Comparison of ENCODE assay signal across 38 mouse cellular contexts in the genomic region with DNA sequence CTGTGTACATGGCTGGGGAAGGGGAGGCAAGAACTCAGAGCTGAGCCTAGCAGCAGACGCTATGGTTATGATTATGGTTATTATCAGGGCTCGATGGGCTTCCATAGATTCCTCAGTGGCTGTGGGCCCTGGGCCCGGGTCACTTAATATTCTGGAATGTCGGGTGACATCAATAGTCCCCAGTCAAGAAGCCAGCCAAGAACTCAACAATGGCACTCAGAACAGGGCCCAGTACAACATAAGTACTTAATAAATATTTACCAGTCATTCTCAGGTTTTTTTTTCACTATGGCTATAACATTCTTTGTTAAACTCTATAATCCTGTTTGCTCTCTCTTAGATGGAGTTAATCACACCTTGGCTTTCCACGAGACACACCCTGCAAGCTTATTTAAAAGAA. TPM values are rescaled to one million over a fixed set of nuclear protein-coding genes. Genes with fewer than 3 reads are reported as not detected.
DNase-seq lines count a peak whose midpoint lies in the region; ATAC-seq and TF ChIP-seq lines count a peak whose summit lies in the region.
"Had no signal": no experiment of that assay in that cellular context is flagged by ENCODE, and none has a peak within 500 bp of the region (broad histone marks: within the 10 kb centered on the region; RNA-seq: fewer than 3 reads in every experiment).

No protein-coding gene starts in this region.

- 0 out of 2 replicates have a peak, but pooled peaks cover under 1% of the 10 kb centered on the region for H3K27me3 ChIP-seq in embryonic facial prominence, embryonic 12.5 days
- H3K27me3 ChIP-seq in embryonic facial prominence, embryonic 10.5 days (replicated peaks; ENCODE audit: low read depth, poor library complexity, severe bottlenecking): peaks cover 16% of the 10 kb centered on the region
- H3K27me3 ChIP-seq in lung, postnatal 0 days (replicated peaks; ENCODE audit: insufficient read depth, low read length): no peaks in the 10 kb centered on the region
- H3K27me3 ChIP-seq in intestine, postnatal 0 days (replicated peaks; ENCODE audit: control insufficient read depth, insufficient read depth, low read length): no peaks in the 10 kb centered on the region

- 0 out of 2 replicates have a peak overlapping the region, but pooled peaks have one; percentile 85 for H3K27ac ChIP-seq in embryonic facial prominence, embryonic 12.5 days
- H3K27ac ChIP-seq in embryonic facial prominence, embryonic 10.5 days (replicated peaks): no peak overlapping the region
- H3K27ac ChIP-seq in lung, postnatal 0 days (ENCODE audit: low read length): peak overlapping the region; percentile 89
- H3K27ac ChIP-seq in intestine, postnatal 0 days (ENCODE audit: low read depth, low read length): no peak overlapping the region
- H3K27ac ChIP-seq: forebrain, embryonic 13.5 days; gastrocnemius, adult 2 months; heart, embryonic 10.5 days; heart, embryonic 15.5 days; limb, embryonic 10.5 days; limb, embryonic 15.5 days; liver, embryonic 14.5 days; midbrain, embryonic 15.5 days; neural tube, embryonic 15.5 days had no signal

- H3K4me2 ChIP-seq in embryonic facial prominence, embryonic 12.5 days (replicated peaks): no peak overlapping the region
- no peak overlapping the region for H3K4me2 ChIP-seq in lung, postnatal 0 days (replicated peaks; ENCODE audit: low read depth, low read length)
- H3K4me2 ChIP-seq in intestine, postnatal 0 days (replicated peaks; ENCODE audit: low read depth): no peak overlapping the region
- H3K4me2 ChIP-seq: forebrain, embryonic 13.5 days; heart, embryonic 15.5 days; limb, embryonic 15.5 days; midbrain, embryonic 15.5 days; neural tube, embryonic 15.5 days had no signal

- H3K4me1 ChIP-seq in embryonic facial prominence, embryonic 12.5 days: no peaks in the 10 kb centered on the region
- peaks cover 14% of the 10 kb centered on the region for H3K4me1 ChIP-seq in embryonic facial prominence, embryonic 10.5 days
- H3K4me1 ChIP-seq in lung, postnatal 0 days (ENCODE audit: insufficient read depth, low read depth, low read length): no peaks in the 10 kb centered on the region
- no peaks in the 10 kb centered on the region; the same call in 1 of the 2 replicates for H3K4me1 ChIP-seq in intestine, postnatal 0 days (replicated peaks; ENCODE audit: control insufficient read depth, insufficient read depth, low read length)
- H3K4me1 ChIP-seq: forebrain, embryonic 13.5 days; heart, embryonic 10.5 days; heart, embryonic 15.5 days; limb, embryonic 15.5 days; midbrain, embryonic 15.5 days; neural tube, embryonic 15.5 days had no signal

- no peak for DNase-seq in embryonic facial prominence, embryonic 10.5 days (ENCODE audit: low spot score)
- DNase-seq in lung, postnatal 0 days (ENCODE audit: low spot score): peak; percentile 89
- peak; percentile 54 to 80 for DNase-seq in lung, postnatal 4 days
- no peak for DNase-seq in gastrocnemius, postnatal 4 days (ENCODE audit: low spot score in 2 of 2)
- no peak for DNase-seq in testis, postnatal 14 days (ENCODE audit: low spot score)
- no peak for DNase-seq in gastrocnemius, postnatal 10 days
- DNase-seq: adrenal gland, adult 2 months; adrenal gland, postnatal 36 days; cerebellum, adult 2 months; cerebellum, postnatal 25 days; gastrocnemius, adult 2 months; kidney, adult 9 months; kidney, postnatal 10 days; layer of hippocampus, adult 9-11 months; retina, postnatal 1 day; right cerebral cortex, postnatal 14 days had no signal

- TF ChIP-seq CTCF in lung, postnatal 0 days (IDR thresholded peaks at IDR 0.05): no peak
- TF ChIP-seq CTCF in intestine, postnatal 0 days (IDR thresholded peaks at IDR 0.05; ENCODE audit: low read depth): no peak

- H3K4me3 ChIP-seq in embryonic facial prominence, embryonic 12.5 days: no peak overlapping the region
- no peak overlapping the region for H3K4me3 ChIP-seq in embryonic facial prominence, embryonic 10.5 days
- H3K4me3 ChIP-seq in lung, postnatal 0 days (ENCODE audit: low read depth, low read length): no peak overlapping the region
- no peak overlapping the region for H3K4me3 ChIP-seq in intestine, postnatal 0 days (ENCODE audit: low read depth, low read length)
- H3K4me3 ChIP-seq: forebrain, embryonic 13.5 days; gastrocnemius, adult 2 months; heart, embryonic 10.5 days; heart, embryonic 15.5 days; limb, embryonic 10.5 days; limb, embryonic 15.5 days; midbrain, embryonic 15.5 days; neural tube, embryonic 15.5 days had no signal

- WGBS in embryonic facial prominence, embryonic 12.5 days: 80% methylated on average over 5 of the region's 5 CpGs
- 80% methylated on average over 5 of the region's 5 CpGs for WGBS in embryonic facial prominence, embryonic 10.5 days
- WGBS in lung, postnatal 0 days: 52% methylated on average over 5 of the region's 5 CpGs
- 78% methylated on average over 5 of the region's 5 CpGs for WGBS in intestine, postnatal 0 days

- H3K36me3 ChIP-seq in embryonic facial prominence, embryonic 12.5 days: no peaks in the 10 kb centered on the region
- no peaks in the 10 kb centered on the region for H3K36me3 ChIP-seq in embryonic facial prominence, embryonic 10.5 days (replicated peaks)
- no peaks in the 10 kb centered on the region for H3K36me3 ChIP-seq in lung, postnatal 0 days (ENCODE audit: insufficient read depth, low read length)
- peaks cover 19% of the 10 kb centered on the region; the same call in 1 of the 2 replicates for H3K36me3 ChIP-seq in intestine, postnatal 0 days (ENCODE audit: control insufficient read depth, insufficient read depth)
- H3K36me3 ChIP-seq: heart, embryonic 10.5 days; heart, embryonic 15.5 days; limb, embryonic 10.5 days; limb, embryonic 15.5 days; midbrain, embryonic 15.5 days; neural tube, embryonic 15.5 days had no signal

- no peak for ATAC-seq in embryonic facial prominence, embryonic 12.5 days (ENCODE audit: insufficient number of reproducible peaks, insufficient read depth, low FRiP score, low TSS enrichment)
- peak; percentile 58 for ATAC-seq in lung, postnatal 0 days
- ATAC-seq in intestine, postnatal 0 days: no peak
- ATAC-seq: activated CD4-positive, CD25-positive, alpha-beta regulatory T cell, adult 4 months; forebrain, embryonic 13.5 days; hindbrain, embryonic 16.5 days; midbrain, embryonic 15.5 days had no signal

- peak; percentile 100 for TF ChIP-seq EP300 in lung, postnatal 0 days (IDR thresholded peaks at IDR 0.05)

- peaks cover 3% of the 10 kb centered on the region; the same call in 1 of the 2 replicates for H3K9me3 ChIP-seq in embryonic facial prominence, embryonic 12.5 days
- peaks cover 5% of the 10 kb centered on the region; the same call in 1 of the 2 replicates for H3K9me3 ChIP-seq in embryonic facial prominence, embryonic 10.5 days
- no peaks in the 10 kb centered on the region for H3K9me3 ChIP-seq in lung, postnatal 0 days (ENCODE audit: low read length)
- H3K9me3 ChIP-seq in intestine, postnatal 0 days (ENCODE audit: control insufficient read depth): no peaks in the 10 kb centered on the region
- H3K9me3 ChIP-seq: forebrain, embryonic 13.5 days; heart, embryonic 10.5 days; heart, embryonic 15.5 days; limb, embryonic 10.5 days; limb, embryonic 15.5 days; midbrain, embryonic 15.5 days; neural tube, embryonic 15.5 days had no signal

- H3K9ac ChIP-seq in embryonic facial prominence, embryonic 12.5 days: no peak overlapping the region
- H3K9ac ChIP-seq in lung, postnatal 0 days (replicated peaks; ENCODE audit: low read depth): no peak overlapping the region
- H3K9ac ChIP-seq in intestine, postnatal 0 days (ENCODE audit: low read depth, low read length): no peak overlapping the region
- H3K9ac ChIP-seq: forebrain, embryonic 13.5 days; heart, embryonic 15.5 days; limb, embryonic 15.5 days; liver, embryonic 14.5 days; midbrain, embryonic 15.5 days; neural tube, embryonic 15.5 days had no signal

RNA-seq across cellular contexts. Expression of gene Myh14, which starts 7.1 kb away (rescaled TPM):
- 6.5 and 6.8 TPM in 2 replicates for polyA plus RNA-seq in embryonic facial prominence, embryonic 12.5 days (2016; fragmentation: Nextera tagmentation; extraction: Ambion mirVana)
- 2.7 and 4.3 TPM in 2 replicates for polyA plus RNA-seq in embryonic facial prominence, embryonic 10.5 days (2016; fragmentation: Nextera tagmentation; extraction: Ambion mirVana)
- 202 and 215 TPM in 2 replicates for polyA plus RNA-seq in lung, postnatal 0 days (2015; fragmentation: Nextera tagmentation; extraction: Ambion mirVana)
- 114 and 141 TPM in 2 replicates for polyA plus RNA-seq in intestine, postnatal 0 days (2015; fragmentation: Nextera tagmentation; extraction: Ambion mirVana)
- total RNA-seq in gastrocnemius, postnatal 4 days (2021): 10 to 100 TPM; 25.7 to 26.6 TPM
- 10 to 100 TPM; 21.4 to 23.3 TPM for total RNA-seq in gastrocnemius, postnatal 10 days (2021)
- total RNA-seq: granulocyte monocyte progenitor cell, adult 5-6 weeks had no signal

RNA-seq across cellular contexts. Expression of gene Izumo2, which starts 45.0 kb away (rescaled TPM):
- not detected in 2 replicates for polyA plus RNA-seq in embryonic facial prominence, embryonic 12.5 days (2016; fragmentation: Nextera tagmentation; extraction: Ambion mirVana)
- polyA plus RNA-seq in embryonic facial prominence, embryonic 10.5 days (2016; fragmentation: Nextera tagmentation; extraction: Ambion mirVana): not detected in 2 replicates
- polyA plus RNA-seq in lung, postnatal 0 days (2015; fragmentation: Nextera tagmentation; extraction: Ambion mirVana): not detected in 2 replicates
- not detected in 2 replicates for polyA plus RNA-seq in intestine, postnatal 0 days (2015; fragmentation: Nextera tagmentation; extraction: Ambion mirVana)
- total RNA-seq in gastrocnemius, postnatal 4 days (2021): not detected
- total RNA-seq in gastrocnemius, postnatal 10 days (2021): not detected
- total RNA-seq: adrenal gland, adult 2 months; adrenal gland, postnatal 36 days; CH12.LX; gastrocnemius, adult 2 months; granulocyte monocyte progenitor cell, adult 5-6 weeks; heart, postnatal 25 days; left cerebral cortex, postnatal 10 days had no signal
- polyA plus RNA-seq: activated CD4-positive, CD25-positive, alpha-beta regulatory T cell, adult 4 months; adrenal gland, adult 2 months; brain, embryonic 14.5 days; C2C12; cerebellum, adult 2 months; embryonic facial prominence, embryonic 11.5 days; forebrain, embryonic 13.5 days; heart, embryonic 10.5 days; heart, embryonic 15.5 days; hindbrain, embryonic 11.5 days; hindbrain, embryonic 16.5 days; intestine, embryonic 14.5 days; limb, embryonic 10.5 days; limb, embryonic 15.5 days; liver, embryonic 14.5 days; midbrain, embryonic 15.5 days; neural tube, embryonic 15.5 days; small intestine, adult 2 months had no signal

Comparison
In these comparisons a context has a peak if more than half of its experiments do, and no peak if none do; other contexts are left out.
1. H3K27ac ChIP-seq: peak in embryonic facial prominence, embryonic 12.5 days (single experiment) and lung, postnatal 0 days (single experiment); none in embryonic facial prominence, embryonic 10.5 days (single experiment) and intestine, postnatal 0 days (single experiment).
2. DNase-seq: peak in lung, postnatal 0 days (single experiment) and lung, postnatal 4 days (2 of 2); none in embryonic facial prominence, embryonic 10.5 days (single experiment), gastrocnemius, postnatal 4 days (0 of 2), testis, postnatal 14 days (single experiment) and gastrocnemius, postnatal 10 days (single experiment).
3. RNA of gene Myh14, which starts 7.1 kb away (polyA plus RNA-seq): 202 to 215 TPM in lung, postnatal 0 days and 114 to 141 TPM in intestine, postnatal 0 days; 6.5 to 6.8 TPM in embryonic facial prominence, embryonic 12.5 days and 2.7 to 4.3 TPM in embryonic facial prominence, embryonic 10.5 days; every median in the first group is over 10 times any median in the second.